Mouse (Mus musculus): ENCODE results near the gene Ing4. TPM values are rescaled to one million over a fixed set of nuclear protein-coding genes. Genes with fewer than 3 reads are reported as not detected.

The Ing4 gene
- polyA plus RNA-seq, 1 experiment from 2014 or later = 79.2 TPM

DNA sequence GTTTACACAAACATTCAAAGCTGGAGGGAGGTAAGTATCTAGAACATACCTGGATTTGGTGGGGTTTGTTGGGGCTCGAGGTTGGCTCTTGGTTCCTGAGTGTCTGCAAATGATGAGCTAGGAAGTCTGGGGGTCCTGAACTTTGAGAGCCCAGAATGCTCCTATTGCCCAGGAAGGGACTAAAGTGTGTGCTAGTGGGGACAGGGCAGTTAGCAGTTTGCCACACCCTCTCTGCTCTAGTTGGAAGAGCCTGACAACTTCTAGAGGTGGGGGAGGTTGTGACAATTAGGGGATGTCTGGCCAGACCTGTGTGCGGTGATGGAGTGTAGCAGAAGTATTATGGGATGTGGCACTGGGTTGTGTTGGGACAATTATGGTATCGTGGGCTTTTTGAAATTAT lies 55.3 kb downstream of the Ing4 start:
- 45% methylated on average over 3 of the region's 3 CpGs for WGBS
- Histone ChIP-seq H3K27me3 (no peaks in the 10 kb centered on the region), H3K4me3 (no peak overlapping the region), H3K4me1 (replicated peaks) (peaks cover 43% of the 10 kb centered on the region), H3K4me2 (no peak overlapping the region), H3K27ac (peak overlapping the region; percentile 94), H3K9ac (no peak overlapping the region), H3K36me3 (no peaks in the 10 kb centered on the region), H3K9me3 (replicated peaks) (no peaks in the 10 kb centered on the region)
- ATAC-seq (replicated peaks; ENCODE audit: insufficient number of reproducible peaks, insufficient read depth, low FRiP score, low read depth) = no peak

DNA sequence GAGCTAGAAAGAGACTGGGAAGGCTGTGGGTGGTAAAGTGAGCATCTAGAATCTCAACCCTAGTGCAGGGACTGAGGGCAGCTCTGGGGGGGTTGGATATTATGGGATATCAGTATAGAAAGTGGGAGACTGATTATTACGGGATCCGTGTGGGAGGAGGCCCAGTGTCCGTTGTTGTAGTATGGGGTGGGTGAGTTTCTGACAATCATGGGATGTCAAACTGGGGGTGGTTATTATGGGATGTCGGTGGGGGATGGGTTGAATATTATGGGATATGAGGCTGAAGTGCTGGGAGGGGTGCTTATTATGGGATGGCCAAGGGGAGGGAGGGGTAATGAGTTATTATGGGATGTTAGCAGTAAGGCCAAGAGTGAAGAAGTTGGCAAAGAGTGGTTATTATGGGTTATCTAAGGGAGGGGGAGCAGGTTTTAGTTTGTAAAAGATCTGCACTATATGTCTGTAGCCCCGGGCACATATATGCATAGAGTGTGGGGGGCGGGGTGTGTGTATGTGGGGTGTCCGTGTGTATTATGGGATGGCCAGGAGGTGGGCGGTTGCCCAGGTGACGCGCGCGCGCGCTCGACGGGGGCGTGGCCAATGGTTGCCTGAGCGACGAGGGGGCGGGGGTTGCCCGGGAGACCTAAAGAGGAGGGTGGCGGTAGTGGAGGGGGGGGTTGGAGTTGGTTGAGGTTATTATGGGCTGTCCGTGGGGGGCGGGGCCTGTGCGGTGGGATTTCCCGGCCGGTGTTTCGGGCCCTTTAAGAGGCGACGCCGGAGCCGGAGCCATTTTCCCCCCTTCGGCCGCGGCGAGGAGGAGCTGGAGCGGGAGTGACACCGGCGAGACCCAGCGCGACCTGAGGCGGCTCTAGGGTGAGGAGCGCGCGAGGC lies 56.1 kb downstream of the Ing4 start, which contains the start of gene Chd4:
Gene Chd4 (plus strand): TSS at position 591 of the 888 bp plus-strand sequence.
- WGBS = 3% methylated on average over 40 of the region's 45 CpGs
- Histone ChIP-seq H3K36me3 (peaks cover 6% of the 10 kb centered on the region), H3K9me3 (replicated peaks) (no peaks in the 10 kb centered on the region), H3K4me3 (peak within 1 kb of the TSS; percentile 80), H3K9ac (peak within 1 kb of the TSS; percentile 93), H3K4me1 (replicated peaks) (peaks cover 42% of the 10 kb centered on the region), H3K4me2 (peak within 1 kb of the TSS; percentile 89), H3K27me3 (no peaks in the 10 kb centered on the region), H3K27ac (peak within 1 kb of the TSS; percentile 94)
- peak; percentile 77 for ATAC-seq (replicated peaks; ENCODE audit: insufficient number of reproducible peaks, insufficient read depth, low FRiP score, low read depth)

DNA sequence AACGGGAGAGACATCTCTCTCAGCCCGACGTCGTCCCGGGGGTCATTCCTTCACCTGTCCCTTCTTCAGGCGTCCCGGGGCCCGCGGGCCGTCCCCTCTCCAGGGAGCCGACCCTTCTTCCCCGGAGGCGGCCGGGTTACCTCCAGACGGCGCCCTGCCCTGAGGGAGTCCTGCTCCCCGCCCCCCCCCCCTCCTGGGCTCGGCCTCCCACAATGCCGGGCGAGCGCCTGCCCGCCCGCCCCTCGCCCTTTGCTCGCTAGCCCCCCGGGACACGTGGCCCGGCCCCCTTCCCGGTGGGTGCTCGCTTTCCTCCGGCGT lies 56.7 kb downstream of the Ing4 start:
- H3K27ac ChIP-seq = peak overlapping the region; percentile 94
- peaks cover 39% of the 10 kb centered on the region for H3K4me1 ChIP-seq (replicated peaks)
- H3K9me3 ChIP-seq (replicated peaks) = no peaks in the 10 kb centered on the region
- peaks cover 12% of the 10 kb centered on the region for H3K36me3 ChIP-seq
- peak; percentile 27 for ATAC-seq (replicated peaks; ENCODE audit: insufficient number of reproducible peaks, insufficient read depth, low FRiP score, low read depth)
- WGBS = 2% methylated on average over 22 of the region's 32 CpGs
- peak overlapping the region; percentile 93 for H3K9ac ChIP-seq
- H3K4me3 ChIP-seq = peak overlapping the region; percentile 80
- H3K27me3 ChIP-seq = no peaks in the 10 kb centered on the region
- H3K4me2 ChIP-seq = peak overlapping the region; percentile 89

DNA sequence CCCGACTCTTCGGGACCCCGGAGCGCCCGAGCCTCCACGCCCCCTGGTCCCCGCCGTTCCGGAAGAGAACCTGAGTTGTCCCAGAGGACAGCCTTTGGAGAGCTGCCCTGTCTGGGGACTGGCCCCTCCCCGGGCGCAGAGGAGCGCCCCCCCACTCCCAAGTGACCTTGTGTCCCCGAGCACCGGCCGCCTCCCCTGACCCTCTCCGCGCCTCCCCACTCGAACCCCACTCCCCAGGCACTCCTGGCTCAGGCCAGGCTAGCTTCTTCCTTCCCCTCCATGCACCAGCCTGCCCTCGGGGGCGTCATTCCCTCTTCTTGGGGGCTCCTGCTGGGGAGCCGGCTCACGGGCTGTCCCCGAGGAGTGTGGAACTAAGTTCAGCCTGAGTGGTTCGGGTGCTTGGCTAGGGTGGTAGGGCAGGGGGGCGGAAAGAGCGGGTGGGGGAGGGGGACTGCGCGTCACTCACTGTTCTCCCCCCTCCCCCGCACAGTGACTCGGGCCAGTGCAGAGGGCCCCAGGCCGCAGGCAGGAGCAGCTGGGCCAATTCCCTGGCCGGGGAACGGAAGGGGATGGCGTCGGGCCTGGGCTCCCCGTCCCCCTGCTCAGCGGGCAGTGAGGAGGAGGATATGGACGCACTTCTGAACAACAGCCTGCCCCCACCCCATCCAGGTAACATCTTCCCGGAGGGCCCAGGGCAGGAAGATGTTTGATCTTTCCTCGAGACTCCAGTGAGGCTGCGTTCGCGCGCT lies 57.2 kb downstream of the Ing4 start:
- Histone ChIP-seq H3K9ac (peak overlapping the region; percentile 93), H3K9me3 (replicated peaks) (no peaks in the 10 kb centered on the region), H3K36me3 (peaks cover 17% of the 10 kb centered on the region), H3K27me3 (no peaks in the 10 kb centered on the region), H3K4me1 (replicated peaks) (peaks cover 39% of the 10 kb centered on the region), H3K4me2 (peak overlapping the region; percentile 89), H3K27ac (peak overlapping the region; percentile 94), H3K4me3 (peak overlapping the region; percentile 80)
- under 1% methylated on average over 42 of the region's 44 CpGs for WGBS
- ATAC-seq (replicated peaks; ENCODE audit: insufficient number of reproducible peaks, insufficient read depth, low FRiP score, low read depth) = peak; percentile 53

DNA sequence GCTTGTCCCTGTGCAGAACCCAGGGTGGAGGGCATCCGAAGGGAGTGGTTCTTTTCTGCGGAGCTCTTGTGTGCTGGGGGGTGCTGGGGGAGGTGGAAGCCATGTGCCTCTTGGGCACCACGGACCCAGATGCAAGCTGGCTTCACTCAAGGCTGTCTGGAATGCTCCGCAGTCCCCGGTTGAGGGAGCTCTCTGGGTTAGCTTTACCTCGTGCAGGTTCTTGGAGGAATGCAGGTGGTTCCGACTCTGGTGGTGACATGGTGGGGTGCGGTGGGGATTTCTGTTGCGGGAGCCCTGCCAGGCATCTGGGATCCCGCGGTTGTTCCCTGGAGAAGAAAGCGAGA lies 57.8 kb downstream of the Ing4 start:
- under 1% methylated on average over 12 of the region's 12 CpGs for WGBS
- H3K9me3 ChIP-seq (replicated peaks) = no peaks in the 10 kb centered on the region
- ATAC-seq (replicated peaks; ENCODE audit: insufficient number of reproducible peaks, insufficient read depth, low FRiP score, low read depth) = peak; percentile 1; the same call in 1 of the 2 replicates

DNA sequence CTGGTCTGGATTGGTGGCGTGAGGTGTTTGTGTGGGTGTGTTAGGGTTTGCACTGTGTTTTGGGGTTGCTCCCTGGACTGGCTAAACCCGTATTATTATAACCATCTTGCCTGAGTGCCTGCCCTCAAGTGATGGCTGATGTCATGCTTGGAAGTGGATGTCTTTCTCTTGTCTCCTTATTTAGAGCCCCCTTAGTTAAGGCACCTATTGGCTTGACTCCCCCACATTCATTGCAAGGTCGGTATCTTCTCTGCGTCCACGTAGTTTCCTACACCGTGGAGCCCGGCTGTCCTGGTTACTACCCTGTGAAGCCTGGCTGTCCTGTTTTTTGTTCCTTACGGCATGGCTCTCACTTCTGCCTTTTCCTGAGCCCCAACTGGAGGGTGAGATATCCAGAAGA lies 58.4 kb downstream of the Ing4 start:
- ATAC-seq (replicated peaks; ENCODE audit: insufficient number of reproducible peaks, insufficient read depth, low FRiP score, low read depth) = no peak
- H3K9ac ChIP-seq = peak overlapping the region; percentile 93
- H3K4me1 ChIP-seq (replicated peaks) = peaks cover 39% of the 10 kb centered on the region
- peak overlapping the region; percentile 80 for H3K4me3 ChIP-seq
- WGBS = 25% methylated on average over 8 of the region's 8 CpGs
- peak overlapping the region; percentile 94 for H3K27ac ChIP-seq
- peak overlapping the region; percentile 89 for H3K4me2 ChIP-seq
- H3K27me3 ChIP-seq = no peaks in the 10 kb centered on the region
- H3K9me3 ChIP-seq (replicated peaks) = no peaks in the 10 kb centered on the region
- H3K36me3 ChIP-seq = peaks cover 29% of the 10 kb centered on the region

More for the DNA sequence above, 57.8 kb downstream of the Ing4 start:
- peak overlapping the region; percentile 80 for H3K4me3 ChIP-seq
- peaks cover 39% of the 10 kb centered on the region for H3K4me1 ChIP-seq (replicated peaks)
- H3K4me2 ChIP-seq = peak overlapping the region; percentile 89
- H3K9ac ChIP-seq = peak overlapping the region; percentile 93
- H3K36me3 ChIP-seq = peaks cover 23% of the 10 kb centered on the region
- peak overlapping the region; percentile 94 for H3K27ac ChIP-seq
- H3K27me3 ChIP-seq = no peaks in the 10 kb centered on the region

DNA sequence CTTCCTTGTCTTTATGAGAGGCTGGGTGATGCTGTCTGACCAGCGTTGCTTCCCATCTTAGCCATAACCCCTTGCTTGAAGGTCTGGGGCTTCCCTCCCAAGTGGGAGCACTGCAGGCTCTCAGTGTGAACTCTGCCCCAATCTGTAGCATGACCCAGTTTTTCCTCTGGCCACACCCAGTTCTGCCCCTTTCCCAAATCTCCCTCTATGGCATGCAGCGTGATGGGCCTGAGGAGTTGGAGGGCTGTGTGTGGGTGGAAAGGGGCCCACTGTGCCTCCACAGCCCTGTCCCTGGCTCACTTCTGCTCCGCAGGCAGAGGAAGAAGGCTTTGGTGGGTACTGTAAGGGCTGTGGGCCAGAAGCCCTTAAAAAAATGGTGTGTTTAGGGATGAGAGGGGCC lies 59.0 kb downstream of the Ing4 start:
- Histone ChIP-seq H3K4me3 (peak overlapping the region; percentile 80), H3K36me3 (peaks cover 32% of the 10 kb centered on the region), H3K4me2 (peak overlapping the region; percentile 89), H3K4me1 (replicated peaks) (peaks cover 39% of the 10 kb centered on the region), H3K27ac (peak overlapping the region; percentile 52), H3K9me3 (replicated peaks) (no peaks in the 10 kb centered on the region), H3K27me3 (no peaks in the 10 kb centered on the region), H3K9ac (peak overlapping the region; percentile 27)
- WGBS = 44% methylated on average over 3 of the region's 3 CpGs
- no peak for ATAC-seq (replicated peaks; ENCODE audit: insufficient number of reproducible peaks, insufficient read depth, low FRiP score, low read depth)

Small RNAs within 50 kb of the gene (microRNA-seq; reads per million reads assigned to microRNA genes)
- not detected for gene Mir7045

Other genes with a start within 250 kb of the Ing4 start
- gene Spsb2, start 231.1 kb upstream of the Ing4 start, polyA plus RNA-seq (2015; fragmentation: Nextera tagmentation; extraction: Ambion mirVana) = 7.0 and 9.8 TPM in 2 replicates
- 1,247 and 1,352 TPM in 2 replicates for gene Tpi1, start 225.5 kb upstream of the Ing4 start, polyA plus RNA-seq (2015; fragmentation: Nextera tagmentation; extraction: Ambion mirVana)
- gene Usp5, start 210.3 kb upstream of the Ing4 start, polyA plus RNA-seq (2015; fragmentation: Nextera tagmentation; extraction: Ambion mirVana) = 87.2 and 114 TPM in 2 replicates
- gene Cdca3, start 210.2 kb upstream of the Ing4 start, polyA plus RNA-seq (2015; fragmentation: Nextera tagmentation; extraction: Ambion mirVana) = 117 and 128 TPM in 2 replicates
- 4.9 and 5.2 TPM in 2 replicates for gene Gnb3, start 199.5 kb upstream of the Ing4 start, polyA plus RNA-seq (2015; fragmentation: Nextera tagmentation; extraction: Ambion mirVana)
- gene P3h3, start 182.0 kb upstream of the Ing4 start, polyA plus RNA-seq (2015; fragmentation: Nextera tagmentation; extraction: Ambion mirVana) = 14.0 and 24.2 TPM in 2 replicates
- 2.2 and 2.4 TPM in 2 replicates for gene Gpr162, start 175.8 kb upstream of the Ing4 start, polyA plus RNA-seq (2015; fragmentation: Nextera tagmentation; extraction: Ambion mirVana)
- gene Cd4, start 151.5 kb upstream of the Ing4 start, polyA plus RNA-seq (2015; fragmentation: Nextera tagmentation; extraction: Ambion mirVana) = 0.05 and 0.68 TPM in 2 replicates
- gene Lag3, start 128.1 kb upstream of the Ing4 start, polyA plus RNA-seq (2015; fragmentation: Nextera tagmentation; extraction: Ambion mirVana) = 1.2 and 1.7 TPM in 2 replicates
- gene Ptms, start 119.7 kb upstream of the Ing4 start, polyA plus RNA-seq (2015; fragmentation: Nextera tagmentation; extraction: Ambion mirVana) = 255 and 294 TPM in 2 replicates
- gene Mlf2, start 108.4 kb upstream of the Ing4 start, polyA plus RNA-seq (2015; fragmentation: Nextera tagmentation; extraction: Ambion mirVana) = 358 and 371 TPM in 2 replicates
- 129 and 139 TPM in 2 replicates for gene Cops7a, start 74.2 kb upstream of the Ing4 start, polyA plus RNA-seq (2015; fragmentation: Nextera tagmentation; extraction: Ambion mirVana)
- 0.62 and 1.1 TPM in 2 replicates for gene Pianp, start 43.1 kb upstream of the Ing4 start, polyA plus RNA-seq (2015; fragmentation: Nextera tagmentation; extraction: Ambion mirVana)
- gene Zfp384, start 30.6 kb upstream of the Ing4 start, polyA plus RNA-seq (2015; fragmentation: Nextera tagmentation; extraction: Ambion mirVana) = 9.0 and 12.4 TPM in 2 replicates
- gene Acrbp, start 9.9 kb downstream of the Ing4 start, polyA plus RNA-seq (2015; fragmentation: Nextera tagmentation; extraction: Ambion mirVana) = 5.2 and 7.1 TPM in 2 replicates
- gene Lpar5, start 28.2 kb downstream of the Ing4 start, polyA plus RNA-seq (2015; fragmentation: Nextera tagmentation; extraction: Ambion mirVana) = 0.35 and 0.90 TPM in 2 replicates
- 61.1 and 63.4 TPM in 2 replicates for gene Chd4, start 56.2 kb downstream of the Ing4 start, polyA plus RNA-seq (2015; fragmentation: Nextera tagmentation; extraction: Ambion mirVana)
- gene Nop2, start 92.1 kb downstream of the Ing4 start, polyA plus RNA-seq (2015; fragmentation: Nextera tagmentation; extraction: Ambion mirVana) = 35.0 and 43.6 TPM in 2 replicates
- gene Iffo1, start 105.5 kb downstream of the Ing4 start, polyA plus RNA-seq (2015; fragmentation: Nextera tagmentation; extraction: Ambion mirVana) = 9.7 and 13.4 TPM in 2 replicates
- 3,777 and 4,210 TPM in 2 replicates for gene Gapdh, start 126.7 kb downstream of the Ing4 start, polyA plus RNA-seq (2015; fragmentation: Nextera tagmentation; extraction: Ambion mirVana)
- gene Ncapd2, start 151.9 kb downstream of the Ing4 start, polyA plus RNA-seq (2015; fragmentation: Nextera tagmentation; extraction: Ambion mirVana) = 66.1 and 93.1 TPM in 2 replicates
- 233 and 272 TPM in 2 replicates for gene Mrpl51, start 152.0 kb downstream of the Ing4 start, polyA plus RNA-seq (2015; fragmentation: Nextera tagmentation; extraction: Ambion mirVana)
- gene Vamp1, start 175.8 kb downstream of the Ing4 start, polyA plus RNA-seq (2015; fragmentation: Nextera tagmentation; extraction: Ambion mirVana) = 5.3 and 6.7 TPM in 2 replicates
- gene Tapbpl, start 192.1 kb downstream of the Ing4 start, polyA plus RNA-seq (2015; fragmentation: Nextera tagmentation; extraction: Ambion mirVana) = 3.9 and 8.2 TPM in 2 replicates
- 2.0 and 10.1 TPM in 2 replicates for gene Cd27, start 197.2 kb downstream of the Ing4 start, polyA plus RNA-seq (2015; fragmentation: Nextera tagmentation; extraction: Ambion mirVana)
- 0.11 TPM in 1 of 2 replicates, not detected in the other for gene Tuba3a, start 246.3 kb downstream of the Ing4 start, polyA plus RNA-seq (2015; fragmentation: Nextera tagmentation; extraction: Ambion mirVana)